Mouse (Mus musculus) embryonic fibroblast, embryonic 13.5 days (primary cell): ENCODE measurements around the gene Olfr1462. TPM values are rescaled to one million over a fixed set of nuclear protein-coding genes. Genes with fewer than 3 reads are reported as not detected.

Source experiments
- H3K27ac ChIP-seq: 2 replicates; pipeline ENCODE4 v1.5.1; 2012; ENCODE audit warnings: low read length, control low read depth, inconsistent platforms; ENCODE audit not compliant: insufficient read depth
- H3K4me1 ChIP-seq: 2 replicates; pipeline ENCODE4 v1.6.1; 2011; ENCODE audit warnings: low read length; ENCODE audit not compliant: control insufficient read depth, insufficient read depth
- H3K4me3 ChIP-seq: 2 replicates; pipeline ENCODE4 v1.5.1; 2011; ENCODE audit warnings: mild to moderate bottlenecking, control low read depth, low read length; ENCODE audit not compliant: insufficient read depth
- CTCF ChIP-seq: IDR thresholded peaks from 2 replicates; pipeline ENCODE4 v1.5.1; 2011; ENCODE audit warnings: mild to moderate bottlenecking, control low read depth, low read length, moderate library complexity, borderline replicate concordance; ENCODE audit not compliant: insufficient read depth
- POLR2A ChIP-seq: IDR thresholded peaks from 2 replicates; pipeline ENCODE4 v1.6.1; 2011; ENCODE audit warnings: low read depth, mild to moderate bottlenecking, control low read depth, low read length, moderate library complexity
- polyA plus RNA-seq: library from polyadenylated mRNA; stranded (reverse); fragments of >200 nt; gene quantifications from 2 replicates; pipeline ENCODE4 v1.2.4, GENCODE M21; 2011; ENCODE audit warnings: low read depth; ENCODE audit not compliant: missing spikeins, insufficient read length

Olfr1462 gene
- not detected in 2 replicates for polyA plus RNA-seq

GRCm38 (mm10) chr19:13185434-13185833, at the start of gene Olfr1462:
Olfr1462 (plus strand) TSS chr19:13185734.
- TF ChIP-seq CTCF (no peak), POLR2A (no peak)
- Histone ChIP-seq H3K4me3 (no peak within 1 kb of the TSS), H3K27ac (no peak within 1 kb of the TSS), H3K4me1 (no peaks in the 10 kb centered on the region)

- no peak within 1 kb of the TSS for H3K4me3 ChIP-seq
- no peak for TF ChIP-seq CTCF
- no peak for TF ChIP-seq POLR2A
- H3K27ac ChIP-seq: no peak within 1 kb of the TSS
- no peaks in the 10 kb centered on the region for H3K4me1 ChIP-seq
Measured at GRCm38 (mm10) chr19:13149449-13149848, 36.1 kb upstream of the Olfr1462 start, which contains the start of gene Olfr1459. Olfr1459 (minus strand) TSS chr19:13149549.

- Histone ChIP-seq H3K27ac (no peak within 1 kb of the TSS), H3K4me3 (no peak within 1 kb of the TSS), H3K4me1 (no peaks in the 10 kb centered on the region)
- TF ChIP-seq POLR2A: no peak
- TF ChIP-seq CTCF: no peak
Measured at GRCm38 (mm10) chr19:13162700-13163099, 22.8 kb upstream of the Olfr1462 start, which contains the start of gene Olfr1461. Olfr1461 (plus strand) TSS chr19:13163000.

GRCm38 (mm10) chr19:13221666-13222065, 36.1 kb downstream of the Olfr1462 start:
- Histone ChIP-seq H3K27ac (no peak overlapping the region), H3K4me3 (no peak overlapping the region), H3K4me1 (no peaks in the 10 kb centered on the region)
- TF ChIP-seq CTCF (no peak), POLR2A (no peak)

- H3K4me1 ChIP-seq: no peaks in the 10 kb centered on the region
- H3K4me3 ChIP-seq: no peak within 1 kb of the TSS
- TF ChIP-seq CTCF: no peak
- no peak for TF ChIP-seq POLR2A
- no peak within 1 kb of the TSS for H3K27ac ChIP-seq
Measured at GRCm38 (mm10) chr19:13231028-13231427, 45.5 kb downstream of the Olfr1462 start, which contains the start of gene Olfr1463. Olfr1463 (plus strand) TSS chr19:13231328.

Other genes with a start within 250 kb of the Olfr1462 start
- gene Olfr1450, start 235.5 kb upstream of the Olfr1462 start, polyA plus RNA-seq: not detected in 2 replicates
- gene Olfr1451, start 190.7 kb upstream of the Olfr1462 start, polyA plus RNA-seq: not detected in 2 replicates
- not detected in 2 replicates for gene Olfr1453, start 157.4 kb upstream of the Olfr1462 start, polyA plus RNA-seq
- gene Olfr1454, start 125.1 kb upstream of the Olfr1462 start, polyA plus RNA-seq: not detected in 2 replicates
- not detected in 2 replicates for gene Olfr1457, start 87.8 kb upstream of the Olfr1462 start, polyA plus RNA-seq
- not detected in 2 replicates for gene Olfr1458, start 79.0 kb upstream of the Olfr1462 start, polyA plus RNA-seq
- gene Olfr1459, start 36.2 kb upstream of the Olfr1462 start, polyA plus RNA-seq: 0.07 TPM in 1 of 2 replicates, not detected in the other
- not detected in 2 replicates for gene Olfr1461, start 22.7 kb upstream of the Olfr1462 start, polyA plus RNA-seq
- gene Olfr1463, start 45.6 kb downstream of the Olfr1462 start, polyA plus RNA-seq: not detected in 2 replicates
- not detected in 2 replicates for gene Olfr1465, start 129.8 kb downstream of the Olfr1462 start, polyA plus RNA-seq
- not detected in 2 replicates for gene Olfr1466, start 153.1 kb downstream of the Olfr1462 start, polyA plus RNA-seq
- not detected in 2 replicates for gene Olfr1467, start 176.5 kb downstream of the Olfr1462 start, polyA plus RNA-seq
- gene Olfr1469, start 222.1 kb downstream of the Olfr1462 start, polyA plus RNA-seq: not detected in 2 replicates